Mouse (Mus musculus) embryonic fibroblast, embryonic 13.5 days (primary cell): ENCODE measurements around the gene Rab25.

Source experiments
- CTCF ChIP-seq: IDR thresholded peaks from 2 replicates; pipeline ENCODE4 v1.5.1; 2011; ENCODE audit warnings: mild to moderate bottlenecking, control low read depth, low read length, moderate library complexity, borderline replicate concordance; ENCODE audit not compliant: insufficient read depth
- POLR2A ChIP-seq: IDR thresholded peaks from 2 replicates; pipeline ENCODE4 v1.6.1; 2011; ENCODE audit warnings: low read depth, mild to moderate bottlenecking, control low read depth, low read length, moderate library complexity

DNA sequence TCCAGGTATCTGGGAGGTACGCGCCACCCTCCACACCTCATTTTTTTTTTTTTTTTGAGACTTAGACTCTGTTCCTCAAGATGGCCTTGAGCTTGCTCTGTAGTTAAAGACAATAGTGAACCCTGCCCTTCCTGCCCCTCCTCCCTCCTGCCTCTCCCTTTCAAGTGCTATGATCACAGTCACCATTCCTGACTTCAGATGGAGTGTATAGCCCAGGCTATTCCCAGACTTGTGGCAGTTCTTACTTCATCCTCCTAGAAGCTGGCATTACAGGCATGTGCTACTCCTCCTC lies 33.1 kb downstream of the Rab25 start:
- no peak for TF ChIP-seq POLR2A
- no peak for TF ChIP-seq CTCF
